Mouse (Mus musculus) kidney, embryonic 14.5 days (tissue): Measurements from ENCODE around the gene Aco2. TPM values are rescaled to one million over a fixed set of nuclear protein-coding genes. Genes with fewer than 3 reads are reported as not detected.
A peak's percentile ranks its signal among the peaks of the same experiment; 100 is the strongest.

ENCODE experiments used
- ATAC-seq: fragments of 200-750 bp; cut with Nextera tagmentation; 2 replicates; pipeline ENCODE4 v1.8.0; 2017; ENCODE audit warnings: moderate number of reproducible peaks, mild to moderate bottlenecking, moderate TSS enrichment, moderate library complexity; ENCODE audit not compliant: low FRiP score, low TSS enrichment
- H3K27ac ChIP-seq: fragments of 300-500 bp; sonication (generic); 2 replicates; pipeline ENCODE4 v1.5.1; 2014; ENCODE audit warnings: low read depth, mild to moderate bottlenecking, low read length, moderate library complexity, mixed read lengths
- H3K27me3 ChIP-seq: fragments of 300-500 bp; sonication (generic); 2 replicates; pipeline ENCODE4 v1.6.1; 2014; ENCODE audit warnings: mild to moderate bottlenecking, low read length; ENCODE audit not compliant: control insufficient read depth, insufficient read depth
- H3K36me3 ChIP-seq: fragments of 300-500 bp; sonication (generic); 2 replicates; pipeline ENCODE4 v1.6.1; 2014; ENCODE audit warnings: low read length, mixed read lengths; ENCODE audit not compliant: control insufficient read depth, insufficient read depth
- H3K4me1 ChIP-seq: fragments of 300-500 bp; sonication (generic); 2 replicates; pipeline ENCODE4 v1.6.1; 2014; ENCODE audit warnings: low read length, mixed read lengths; ENCODE audit not compliant: control insufficient read depth, insufficient read depth
- H3K4me2 ChIP-seq: fragments of 300-500 bp; sonication (generic); replicated peaks from 2 replicates; pipeline ENCODE4 v1.6.1; 2014; ENCODE audit warnings: low read depth, mild to moderate bottlenecking, low read length
- H3K4me3 ChIP-seq: fragments of 300-500 bp; sonication (generic); 2 replicates; pipeline ENCODE4 v1.5.1; 2014; ENCODE audit warnings: mild to moderate bottlenecking, low read length
- H3K9ac ChIP-seq: fragments of 300-500 bp; sonication (generic); 2 replicates; pipeline ENCODE4 v1.6.1; 2014; ENCODE audit warnings: low read depth, mild to moderate bottlenecking, low read length, moderate library complexity
- H3K9me3 ChIP-seq: fragments of 300-500 bp; sonication (generic); 2 replicates; pipeline ENCODE4 v1.6.1; 2016; ENCODE audit warnings: low read length; ENCODE audit not compliant: control insufficient read depth
- WGBS: fragments of 180-500 bp; shearing (Covaris S2); extraction: QIAGEN DNeasy Blood & Tissue Kit; methylation state at CpG from one replicate; pipeline ENCODE4 v1.1.7; 2014; 5-methylcytosine and 5-hydroxymethylcytosine counted together
- polyA plus RNA-seq: library from polyadenylated mRNA; unstranded; fragments of >200 nt; fragmentation: Nextera tagmentation; extraction: Ambion mirVana; gene quantifications from 2 replicates; pipeline ENCODE4 v1.2.1, GENCODE M21; 2014

Aco2 gene
- polyA plus RNA-seq, 1 experiment from 2014 or later: 191 TPM

DNA sequence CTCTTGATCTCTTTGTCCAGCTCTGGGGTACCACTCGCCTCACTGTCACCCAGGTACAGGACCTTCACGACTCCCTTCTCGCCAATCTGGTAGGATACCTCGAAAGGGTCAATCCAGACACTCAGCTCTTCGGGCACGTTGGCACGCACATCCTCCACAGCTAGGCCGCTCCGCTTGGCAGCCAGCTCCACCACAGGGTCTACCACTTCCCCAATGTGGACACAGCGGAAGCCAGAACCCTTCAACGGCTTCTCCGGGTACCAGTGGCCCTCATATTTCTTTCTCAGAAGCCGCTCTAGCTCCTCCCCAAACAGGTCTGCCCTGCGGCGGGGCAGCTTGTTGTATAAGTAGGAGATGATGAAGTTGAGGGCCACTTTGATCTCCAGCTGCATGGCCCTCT lies 20.7 kb upstream of the Aco2 start:
- H3K9me3 ChIP-seq: no peaks in the 10 kb centered on the region
- no peak overlapping the region for H3K4me2 ChIP-seq
- no peak overlapping the region for H3K4me3 ChIP-seq
- H3K27ac ChIP-seq: no peak overlapping the region
- no peak for ATAC-seq
- no peak overlapping the region for H3K9ac ChIP-seq
- H3K36me3 ChIP-seq: peaks cover 55% of the 10 kb centered on the region
- no peaks in the 10 kb centered on the region for H3K27me3 ChIP-seq
- 97% methylated on average over 15 of the region's 15 CpGs for WGBS
- 0 out of 2 replicates have a peak, but pooled peaks cover 6% of the 10 kb centered on the region for H3K4me1 ChIP-seq

DNA sequence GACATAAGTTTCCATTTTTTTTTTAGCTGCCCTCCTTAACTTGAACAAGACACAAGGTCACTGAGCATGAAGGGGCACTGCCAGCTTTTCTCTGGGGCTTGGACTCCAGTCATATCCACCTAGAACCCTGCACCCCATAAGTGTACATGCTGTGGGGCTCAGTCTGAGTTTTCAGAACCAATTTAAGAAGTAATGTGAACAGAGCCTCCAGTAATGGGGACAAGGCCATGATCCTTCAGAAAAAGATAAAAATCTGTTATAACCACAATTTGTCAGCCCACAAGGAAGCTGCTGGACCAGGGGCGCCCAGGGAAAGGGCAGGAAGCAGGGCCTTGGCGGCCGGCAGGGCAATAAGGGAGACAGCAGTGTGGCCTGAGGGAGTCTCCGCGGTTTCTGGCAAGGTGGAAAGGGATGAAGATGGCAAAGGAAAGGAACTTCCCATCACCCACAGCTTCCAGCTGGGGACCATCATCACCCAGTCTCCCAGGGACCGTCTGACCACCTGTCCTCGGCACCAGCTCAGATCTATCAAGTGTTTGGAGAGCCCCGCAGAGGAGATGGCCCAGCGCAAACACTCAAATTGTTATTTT lies 19.6 kb upstream of the Aco2 start:
- Histone ChIP-seq H3K27ac (no peak overlapping the region), H3K36me3 (peaks cover 48% of the 10 kb centered on the region), H3K4me3 (no peak overlapping the region), H3K9ac (no peak overlapping the region), H3K4me1 (0 out of 2 replicates have a peak, but pooled peaks cover 6% of the 10 kb centered on the region), H3K4me2 (no peak overlapping the region), H3K27me3 (no peaks in the 10 kb centered on the region), H3K9me3 (no peaks in the 10 kb centered on the region)
- ATAC-seq: no peak
- 89% methylated on average over 9 of the region's 9 CpGs for WGBS

DNA sequence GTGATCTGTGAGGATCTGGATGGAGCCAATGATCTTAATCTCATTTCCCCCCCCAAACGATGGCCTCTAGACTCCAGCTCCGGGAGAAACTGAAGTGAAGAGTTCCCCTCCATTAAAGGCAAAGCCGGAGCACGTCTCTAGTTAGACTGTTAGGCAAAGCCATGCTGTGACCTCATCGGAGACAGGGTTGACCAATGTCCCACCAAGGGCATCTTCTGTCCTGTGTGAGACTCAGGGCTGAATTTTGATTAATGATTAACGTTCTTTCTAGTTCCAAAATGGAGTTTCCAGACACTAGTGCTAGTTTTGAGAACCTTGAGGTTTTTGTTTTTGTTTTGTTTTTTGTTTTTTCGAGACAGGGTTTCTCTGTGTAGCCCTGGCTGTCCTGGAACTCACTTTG lies 19.0 kb upstream of the Aco2 start:
- Histone ChIP-seq H3K27me3 (no peaks in the 10 kb centered on the region), H3K36me3 (peaks cover 42% of the 10 kb centered on the region), H3K4me1 (0 out of 2 replicates have a peak, but pooled peaks cover 6% of the 10 kb centered on the region), H3K4me3 (no peak overlapping the region), H3K27ac (no peak overlapping the region), H3K9ac (no peak overlapping the region), H3K4me2 (no peak overlapping the region), H3K9me3 (no peaks in the 10 kb centered on the region)
- WGBS: 81% methylated on average over 7 of the region's 7 CpGs
- ATAC-seq: no peak

DNA sequence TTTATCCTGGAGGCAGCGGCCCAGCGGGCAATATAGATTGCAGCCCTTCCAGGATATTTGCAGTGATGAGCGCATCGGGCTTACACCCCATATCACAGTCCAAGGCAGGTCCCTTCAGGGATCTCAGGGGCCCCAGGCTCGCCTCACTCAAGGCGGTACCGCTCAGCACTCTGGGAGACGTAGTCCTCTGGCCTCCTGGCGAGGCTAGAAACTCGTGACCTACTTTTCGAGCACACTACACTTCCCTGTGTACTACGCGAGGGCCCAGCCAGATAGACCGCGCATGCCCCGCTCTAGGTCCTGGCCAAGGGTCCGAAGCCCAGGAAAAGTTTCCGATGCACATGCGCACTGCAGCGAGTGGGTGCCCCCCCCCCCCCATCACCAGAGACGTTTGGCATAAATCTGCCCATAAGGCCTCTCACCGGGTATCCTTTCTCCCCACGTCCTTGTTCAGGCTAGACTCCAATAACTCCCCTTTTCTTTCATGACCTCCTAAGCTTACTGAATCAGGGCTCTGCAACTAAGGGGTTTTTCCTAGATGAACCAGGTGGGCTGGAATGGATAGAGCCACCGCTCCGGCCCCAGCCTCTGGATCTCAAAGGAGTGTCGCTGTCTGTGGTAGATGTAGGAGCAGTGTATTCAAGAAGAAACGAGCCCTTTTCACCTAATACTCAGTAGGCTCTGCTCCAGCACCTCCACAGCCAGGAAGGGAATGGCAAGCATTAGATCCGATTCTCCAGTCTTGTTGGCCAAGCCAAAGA lies 15.9 kb upstream of the Aco2 start:
- Histone ChIP-seq H3K4me2 (peak overlapping the region; percentile 91), H3K36me3 (peaks cover 16% of the 10 kb centered on the region), H3K4me1 (0 out of 2 replicates have a peak, but pooled peaks cover 6% of the 10 kb centered on the region), H3K9ac (peak overlapping the region; percentile 91), H3K9me3 (no peaks in the 10 kb centered on the region), H3K27me3 (no peaks in the 10 kb centered on the region), H3K4me3 (peak overlapping the region; percentile 92), H3K27ac (peak overlapping the region; percentile 71; the same call in 1 of the 2 replicates)
- peak; percentile 87 for ATAC-seq
- WGBS: under 1% methylated on average over 28 of the region's 28 CpGs

DNA sequence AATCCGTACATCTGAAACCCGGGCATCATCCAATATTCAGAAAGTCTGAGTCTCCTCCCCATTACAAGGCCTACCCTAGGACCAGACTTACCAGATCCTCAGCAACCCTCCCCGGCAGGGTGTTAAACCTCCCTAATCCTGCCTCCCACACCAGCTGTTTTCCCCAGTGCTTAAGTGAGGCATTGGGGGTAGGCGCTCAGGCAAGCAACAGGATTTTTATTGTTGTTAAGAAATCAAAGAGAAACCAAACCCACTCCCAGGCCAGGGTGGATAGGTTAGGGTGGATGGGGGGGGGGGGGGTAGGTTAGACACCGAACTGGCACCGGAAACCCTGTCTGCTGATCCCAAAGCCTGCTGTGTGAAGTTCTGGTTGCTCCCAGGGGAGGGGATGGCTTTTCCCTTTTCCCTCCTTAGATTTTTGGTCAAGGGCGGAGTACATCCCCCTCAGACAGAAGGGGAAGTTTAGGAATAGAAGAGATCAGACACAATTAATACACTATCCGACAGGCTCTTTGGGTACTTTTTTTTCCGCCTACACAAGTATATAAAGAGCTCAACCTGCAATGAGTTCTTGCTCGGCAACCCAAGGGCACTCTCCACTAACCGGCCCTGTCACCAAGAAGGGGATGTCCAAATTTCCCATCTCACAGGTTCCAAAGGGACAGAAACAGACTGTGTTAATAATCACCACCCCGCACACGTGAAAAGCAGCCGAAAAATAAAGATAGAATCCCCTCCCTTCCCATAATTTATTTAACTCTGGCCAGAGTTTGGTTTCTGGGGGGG lies 15.0 kb upstream of the Aco2 start:
- H3K4me1 ChIP-seq: 0 out of 2 replicates have a peak, but pooled peaks cover 6% of the 10 kb centered on the region
- H3K4me2 ChIP-seq: peak overlapping the region; percentile 91
- ATAC-seq: no peak
- no peaks in the 10 kb centered on the region for H3K9me3 ChIP-seq
- H3K9ac ChIP-seq: peak overlapping the region; percentile 91
- no peaks in the 10 kb centered on the region for H3K27me3 ChIP-seq
- H3K4me3 ChIP-seq: peak overlapping the region; percentile 92
- WGBS: under 1% methylated on average over 14 of the region's 14 CpGs
- peaks cover 7% of the 10 kb centered on the region for H3K36me3 ChIP-seq
- H3K27ac ChIP-seq: peak overlapping the region; percentile 97; the same call in 1 of the 2 replicates

DNA sequence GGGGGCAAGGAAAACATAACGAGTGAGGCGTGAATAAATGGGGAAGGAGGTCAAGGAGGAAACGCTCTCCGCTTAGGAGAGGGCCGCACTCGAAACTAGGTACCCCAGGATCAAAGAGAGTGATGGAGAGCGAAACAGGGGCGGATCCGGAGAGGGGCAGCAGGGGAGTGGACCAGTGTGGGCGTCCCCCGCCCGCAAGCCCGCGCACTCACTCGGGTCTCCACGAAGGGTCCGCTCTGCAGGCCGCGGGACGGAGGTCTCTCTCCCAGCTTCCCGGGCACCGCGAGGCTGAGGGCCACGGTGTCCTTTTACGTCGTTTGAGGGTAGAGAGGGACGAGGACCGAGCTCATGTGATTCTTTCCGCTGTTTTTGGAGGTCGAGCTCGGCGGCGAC lies 14.4 kb upstream of the Aco2 start:
- 0 out of 2 replicates have a peak, but pooled peaks have one; percentile 22 for ATAC-seq
- Histone ChIP-seq H3K9me3 (no peaks in the 10 kb centered on the region), H3K36me3 (peaks cover 1% of the 10 kb centered on the region; the same call in 1 of the 2 replicates), H3K4me2 (peak overlapping the region; percentile 91), H3K27ac (peak overlapping the region; percentile 97), H3K9ac (peak overlapping the region; percentile 91), H3K27me3 (no peaks in the 10 kb centered on the region), H3K4me3 (peak overlapping the region; percentile 92), H3K4me1 (0 out of 2 replicates have a peak, but pooled peaks cover 6% of the 10 kb centered on the region)
- WGBS: under 1% methylated on average over 33 of the region's 33 CpGs

DNA sequence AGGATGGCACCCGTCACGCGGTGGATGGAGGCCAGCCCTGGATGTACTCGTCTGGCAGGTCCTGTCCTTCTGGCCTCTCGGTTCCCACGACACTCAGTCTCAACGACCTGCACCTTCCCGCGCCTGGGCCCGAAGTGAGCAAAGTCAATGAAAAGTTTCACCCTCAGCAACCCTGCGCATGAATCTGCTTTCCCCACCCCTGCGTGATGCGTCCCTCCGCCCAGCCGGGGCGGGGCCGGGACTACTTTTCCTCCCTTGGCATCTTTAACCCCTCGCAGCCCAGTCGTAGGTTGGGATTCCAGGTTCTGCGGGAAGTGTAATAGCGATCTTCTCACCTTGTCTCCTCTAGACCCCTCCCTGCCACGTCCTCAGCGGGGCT lies 14.0 kb upstream of the Aco2 start:
- WGBS: 0% methylated on average over 23 of the region's 23 CpGs
- ATAC-seq: peak; percentile 32
- Histone ChIP-seq H3K4me3 (peak overlapping the region; percentile 92), H3K4me2 (peak overlapping the region; percentile 91), H3K9me3 (no peaks in the 10 kb centered on the region), H3K36me3 (no peaks in the 10 kb centered on the region; the same call in 1 of the 2 replicates), H3K9ac (peak overlapping the region; percentile 91), H3K4me1 (0 out of 2 replicates have a peak, but pooled peaks cover 6% of the 10 kb centered on the region), H3K27me3 (no peaks in the 10 kb centered on the region), H3K27ac (peak overlapping the region; percentile 97)

DNA sequence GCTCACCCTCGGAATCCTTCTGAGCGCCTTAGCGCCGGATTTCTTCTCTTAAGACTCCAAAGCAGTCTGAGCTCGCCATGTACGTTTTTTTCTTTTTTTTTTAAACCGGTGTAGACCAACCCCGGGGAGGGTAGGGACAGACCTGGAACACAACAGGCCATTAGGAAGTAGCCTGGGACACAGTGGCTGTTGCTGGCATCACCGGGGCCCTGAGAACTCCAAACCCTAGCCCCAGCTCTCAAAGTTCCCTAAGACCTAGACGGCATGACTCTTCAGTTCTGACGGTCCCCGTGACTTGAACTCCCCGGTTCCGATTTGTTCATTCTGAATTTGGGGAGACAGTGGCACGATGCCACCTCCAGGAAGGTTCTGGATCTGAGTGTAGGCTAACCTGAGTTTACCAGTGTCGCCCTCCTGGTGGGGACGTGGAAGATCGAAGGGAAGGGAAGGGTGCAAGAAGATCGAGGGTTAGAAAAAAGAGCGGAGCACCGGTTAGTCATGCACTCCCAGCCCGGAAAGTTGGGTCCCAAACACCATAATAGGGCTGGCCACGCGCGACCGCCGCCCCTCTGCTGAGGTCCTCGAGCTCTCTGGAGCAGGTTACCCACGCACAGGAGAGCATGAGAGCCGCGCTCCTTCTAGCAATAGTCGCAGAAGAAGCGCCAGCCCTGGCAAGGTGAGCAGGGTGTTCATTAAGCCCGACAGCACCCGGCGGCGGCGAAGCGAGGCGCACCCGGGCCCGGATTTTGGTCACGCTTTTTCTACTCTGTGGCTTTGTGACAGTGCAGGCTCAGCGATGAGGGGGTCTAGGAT lies 13.4 kb upstream of the Aco2 start, which contains the start of gene Tob2:
Gene Tob2 (minus strand): TSS at position 280 of the 813 bp plus-strand sequence.
- no peaks in the 10 kb centered on the region for H3K27me3 ChIP-seq
- H3K27ac ChIP-seq: peak within 1 kb of the TSS; percentile 97
- peak; percentile 22 for ATAC-seq
- peak within 1 kb of the TSS; percentile 91 for H3K9ac ChIP-seq
- H3K4me2 ChIP-seq: peak within 1 kb of the TSS; percentile 91
- 0 out of 2 replicates have a peak, but pooled peaks cover 6% of the 10 kb centered on the region for H3K4me1 ChIP-seq
- H3K4me3 ChIP-seq: peak within 1 kb of the TSS; percentile 92
- no peaks in the 10 kb centered on the region for H3K9me3 ChIP-seq
- WGBS: under 1% methylated on average over 44 of the region's 44 CpGs
- peaks cover under 1% of the 10 kb centered on the region; the same call in 1 of the 2 replicates for H3K36me3 ChIP-seq
